Mouse (Mus musculus): ENCODE results near the gene Ccnjl.

DNA sequence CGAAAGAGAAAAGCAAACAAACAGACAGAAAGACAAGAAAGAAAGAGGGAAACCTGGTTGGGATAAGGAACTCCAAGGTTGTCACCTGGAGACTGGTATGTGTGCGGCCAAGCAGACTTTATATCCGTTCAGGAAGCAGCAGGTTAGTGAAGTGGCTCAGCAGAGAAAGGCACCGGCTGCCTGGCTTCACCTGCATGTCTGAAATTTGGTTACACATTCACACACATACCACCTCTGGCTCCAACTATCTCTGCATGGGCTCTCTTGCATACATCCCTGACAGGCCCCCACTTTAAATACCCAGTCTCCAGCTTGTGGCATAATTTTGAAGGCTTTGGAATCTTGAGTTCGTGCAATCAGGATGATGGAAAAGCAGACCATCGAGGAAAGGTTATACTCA lies 77.3 kb downstream of the Ccnjl start:
- no peak for TF ChIP-seq CTCF (IDR thresholded peaks at IDR 0.05; ENCODE audit: extremely low read depth, insufficient read depth, insufficient read length, insufficient replicate concordance)
- TF ChIP-seq POLR2A (IDR thresholded peaks at IDR 0.05; ENCODE audit: low read depth, low read length) = no peak

Data from spleen, adult 2 months (tissue).